Mouse (Mus musculus): ENCODE data around the gene Dph1.

DNA sequence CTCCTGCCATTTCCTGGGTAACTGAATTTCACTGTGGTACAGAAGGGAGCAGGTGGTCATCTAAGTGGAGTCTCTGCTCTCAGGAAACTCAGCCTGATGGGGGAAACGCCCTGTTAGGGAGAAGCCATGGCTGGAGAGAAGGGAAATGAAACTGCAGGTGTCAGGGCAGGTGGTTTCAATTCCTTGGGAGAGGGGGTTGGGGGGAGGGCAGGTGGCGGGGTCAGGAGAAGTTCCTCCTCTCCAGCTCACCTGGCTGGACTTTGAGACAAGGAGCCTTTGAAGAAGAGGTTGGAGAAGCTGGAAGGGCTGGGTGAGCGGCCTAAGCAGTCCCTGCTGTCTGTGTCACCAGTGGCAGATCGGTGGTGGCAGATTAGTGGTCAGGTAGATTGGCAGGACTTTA, 15.3 kb upstream of the Dph1 start:
- TF ChIP-seq CTCF (IDR thresholded peaks at IDR 0.05; ENCODE audit: borderline replicate concordance, control insufficient read depth, extremely low read depth, insufficient read depth, low read length, poor library complexity) (no peak), POLR2A (IDR thresholded peaks at IDR 0.05; ENCODE audit: control insufficient read depth, extremely low read depth, insufficient read depth, low read length, poor library complexity) (no peak)

Measured in thymus, adult 2 months (tissue).